Mouse (Mus musculus) CD4-positive, CD25-positive, alpha-beta regulatory T cell (primary cell): ENCODE results near the gene Elob. TPM values are rescaled to one million over a fixed set of nuclear protein-coding genes. Genes with fewer than 3 reads are reported as not detected.

ENCODE experiments used
- polyA plus RNA-seq: library from polyadenylated mRNA; unstranded; fragments of 100-300 nt; shearing (Covaris generic); gene quantifications from one replicate; pipeline ENCODE4 v1.2.1, GENCODE M21; 2017

Elob gene
- 592 TPM for polyA plus RNA-seq

DNA sequence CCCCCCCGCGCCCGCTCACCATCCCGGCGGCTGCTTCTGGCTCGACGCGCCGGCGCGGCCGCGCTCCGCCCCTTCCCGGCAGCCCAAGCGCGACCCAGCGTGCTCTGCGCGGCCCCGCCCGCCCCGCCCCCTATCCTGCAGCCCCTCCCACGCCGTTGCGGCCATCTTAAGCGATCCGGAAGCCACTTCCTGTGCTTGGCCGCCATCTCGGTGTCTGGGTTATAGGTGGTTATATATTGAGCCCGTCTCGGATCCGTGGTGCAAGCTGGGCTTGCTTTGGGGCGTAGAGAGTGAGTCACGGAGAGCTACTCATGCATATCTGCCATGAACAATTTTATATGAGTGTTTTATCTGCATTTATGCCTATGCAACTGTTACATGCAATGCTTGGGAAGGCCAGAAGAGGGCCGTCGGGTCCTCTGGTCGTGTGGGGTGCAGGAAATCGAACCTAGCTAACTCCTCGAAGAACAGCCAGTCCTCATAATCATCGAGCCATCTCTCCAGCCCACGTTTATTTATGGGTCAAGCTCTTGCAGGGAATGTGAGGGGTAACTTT, at the start of gene Elob:
Gene Elob (minus strand): TSS at position 73 of the 556 bp plus-strand sequence.

DNA sequence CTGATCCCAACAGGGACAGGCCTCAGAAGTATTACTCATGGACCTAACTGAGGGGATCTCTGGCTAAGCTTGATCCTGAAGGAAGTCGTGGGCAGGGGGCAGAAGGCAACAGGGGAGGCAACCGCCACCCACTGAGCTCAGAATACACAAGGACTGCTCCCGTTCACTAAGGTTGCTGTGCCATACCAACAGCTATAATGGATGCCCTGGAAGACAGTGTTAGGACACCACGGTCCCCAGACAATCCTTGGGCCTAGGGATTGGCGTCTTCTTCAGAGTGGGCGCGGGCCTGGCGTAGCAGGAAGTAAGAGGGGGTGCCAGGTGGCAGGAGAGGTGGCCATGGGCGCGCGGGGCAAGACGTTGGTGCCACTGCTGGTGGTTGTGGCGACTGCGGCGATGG, 38.8 kb upstream of the Elob start, which contains the start of gene Prss21:
Gene Prss21 (plus strand): TSS at position 301 of the 400 bp plus-strand sequence.

DNA sequence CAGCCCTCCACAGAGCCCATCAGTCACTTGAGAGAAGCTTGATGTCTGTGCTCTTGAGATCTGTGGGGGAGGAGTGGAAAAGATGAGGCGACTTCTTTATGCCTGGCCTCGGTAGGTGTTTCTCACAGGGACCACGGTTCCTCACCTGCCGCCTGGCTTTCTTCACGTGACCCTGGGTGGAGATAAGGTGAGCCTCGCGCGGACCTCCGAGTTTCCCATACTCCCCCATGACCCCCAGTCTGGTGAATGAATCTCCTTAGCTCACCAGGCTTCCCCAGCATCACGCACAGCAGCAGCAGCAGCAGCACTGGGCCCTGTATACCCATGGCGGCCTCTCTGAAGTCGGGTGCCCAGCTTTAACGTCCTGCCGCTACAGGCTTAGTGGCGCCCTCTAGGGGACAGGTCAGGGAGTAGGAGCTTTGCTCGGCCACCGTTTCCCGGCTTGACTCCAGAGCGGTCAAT, 14.9 kb upstream of the Elob start, which contains the start of the genes Prss32 and Prss41:
Gene Prss32 (plus strand): TSS at position 44 of the 462 bp plus-strand sequence.
Gene Prss41 (minus strand): TSS at position 361 of the 462 bp plus-strand sequence.

DNA sequence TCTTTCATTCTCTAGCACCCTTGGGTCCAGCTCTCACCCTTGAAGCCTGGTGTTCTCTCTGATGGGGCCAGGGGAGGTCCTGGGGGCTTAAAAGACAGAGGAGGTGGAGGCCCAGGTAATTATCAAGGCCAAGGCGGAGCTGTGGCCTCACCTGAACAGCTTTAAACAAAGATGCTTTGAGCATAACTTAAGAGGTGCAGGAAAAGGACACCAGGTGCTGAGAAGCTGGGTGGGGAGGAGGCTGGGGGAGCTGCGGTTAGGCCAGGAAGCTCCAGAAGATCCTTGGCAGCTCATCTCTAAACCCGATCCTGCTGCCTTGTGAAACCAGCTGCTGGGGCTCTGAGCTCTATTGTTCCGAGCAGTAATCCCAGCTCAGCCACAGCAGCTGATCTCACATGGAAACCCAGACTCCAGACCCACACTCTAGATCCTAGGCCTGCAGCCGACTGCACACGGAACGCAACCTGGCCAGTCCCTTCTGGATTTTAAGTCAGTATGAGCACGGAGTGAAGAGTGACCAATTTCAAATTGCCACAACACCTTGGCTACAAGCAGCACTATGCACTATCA, 7.2 kb upstream of the Elob start, which contains the start of gene Prss33:
Gene Prss33 (minus strand): TSS at position 51 of the 570 bp plus-strand sequence.

DNA sequence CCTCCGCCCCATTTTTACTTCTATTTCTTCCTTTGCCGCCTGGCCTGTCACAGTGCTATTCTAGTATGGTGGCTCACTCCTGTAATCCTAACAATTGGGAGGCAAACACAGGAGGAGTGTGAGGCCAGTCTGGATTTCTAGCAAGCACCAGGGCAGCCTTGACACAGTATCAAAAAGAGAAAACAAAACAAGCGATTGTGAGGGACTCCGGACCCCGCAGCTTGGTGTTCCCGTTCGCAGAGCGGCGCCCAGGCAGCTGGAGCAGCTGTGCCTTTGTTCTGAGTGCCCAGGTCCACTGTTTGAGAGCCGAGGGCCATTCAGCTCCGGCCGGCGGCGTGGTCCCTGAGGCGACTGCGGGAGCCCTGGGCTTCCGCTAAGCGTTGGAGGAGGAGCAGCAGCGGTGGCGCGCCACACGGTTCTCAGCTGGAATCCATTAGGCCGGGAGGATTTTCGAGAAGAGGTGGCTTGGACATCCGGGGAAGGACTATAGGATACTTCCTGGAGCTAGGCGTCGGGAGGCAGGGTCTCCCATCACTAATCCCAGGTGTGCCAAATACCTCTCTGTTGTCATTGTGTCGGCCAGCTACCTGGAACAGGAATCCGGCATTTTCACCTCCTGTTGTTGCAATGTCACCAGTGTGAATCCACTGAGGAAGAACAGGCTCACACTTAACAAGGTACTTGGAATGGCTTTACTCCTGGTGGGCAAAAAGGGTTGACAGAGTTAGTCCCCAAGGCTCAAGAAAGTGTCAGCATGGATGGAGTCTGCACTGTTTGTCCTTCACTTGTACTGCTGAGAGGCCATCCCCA, 38.5 kb downstream of the Elob start, which contains the start of gene Srrm2:
Gene Srrm2 (plus strand): TSS at position 264 of the 810 bp plus-strand sequence.

DNA sequence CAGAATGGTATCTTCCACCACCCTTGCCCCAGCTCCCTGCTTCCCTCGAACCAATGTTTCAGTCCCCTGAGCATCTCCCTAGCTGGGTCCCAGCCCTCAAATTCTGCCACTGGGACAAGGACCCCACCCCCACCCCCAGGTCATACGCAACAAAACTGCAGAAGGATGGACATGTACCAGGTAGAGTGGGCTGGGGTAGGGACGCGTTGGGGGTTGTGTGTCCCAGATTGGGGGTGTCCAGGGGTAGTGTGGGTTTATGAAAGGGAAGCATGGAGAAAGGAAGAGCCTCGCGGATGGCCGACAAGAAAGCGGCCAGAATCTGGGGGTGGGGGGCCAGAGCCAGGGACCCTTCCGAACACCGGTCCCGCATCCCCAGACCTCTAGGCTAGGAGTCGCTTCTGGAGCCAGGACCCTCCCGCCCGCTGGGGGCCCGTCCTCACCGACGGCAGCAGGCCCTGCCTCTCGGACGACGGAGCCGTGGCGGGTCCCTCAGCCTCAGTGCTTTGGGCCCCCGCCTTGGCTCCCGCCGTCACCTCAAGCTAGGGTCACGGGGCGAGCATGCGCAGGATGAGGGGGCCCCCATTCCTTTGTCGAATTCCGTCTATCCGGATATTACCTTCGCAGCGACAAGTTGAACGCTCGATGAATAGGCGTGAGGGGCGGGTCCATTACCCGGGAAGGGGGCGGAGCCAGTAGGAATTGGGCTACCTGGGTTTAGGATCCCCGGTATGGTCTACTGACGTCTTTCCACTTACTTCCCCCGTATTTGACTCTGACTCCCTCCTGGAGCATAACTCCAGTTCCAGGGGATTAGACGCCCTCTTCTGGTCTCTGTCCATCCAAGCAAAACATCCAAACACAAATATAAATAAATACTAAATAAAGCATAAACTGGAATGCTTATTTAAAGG, 43.1 kb downstream of the Elob start, which contains the start of gene Flywch2:
Gene Flywch2 (minus strand): TSS at position 521 of the 911 bp plus-strand sequence.

Other genes with a start within 250 kb of the Elob start
- gene Zfp13, start 229.6 kb downstream of the Elob start, polyA plus RNA-seq, result not detected
- gene Zscan10, start 228.3 kb downstream of the Elob start, polyA plus RNA-seq, result 1.6 TPM
- gene Mmp25, start 183.9 kb downstream of the Elob start, polyA plus RNA-seq, result not detected
- gene Bicdl2, start 168.6 kb downstream of the Elob start, polyA plus RNA-seq, result not detected
- gene Hcfc1r1, start 155.5 kb downstream of the Elob start, polyA plus RNA-seq, result 49.6 TPM
- 29.4 TPM for gene Thoc6, start 155.3 kb downstream of the Elob start, polyA plus RNA-seq
- gene Tnfrsf12a, start 151.7 kb downstream of the Elob start, polyA plus RNA-seq, result 9.0 TPM
- gene Cldn6, start 149.9 kb downstream of the Elob start, polyA plus RNA-seq, result not detected
- gene Cldn9, start 145.1 kb downstream of the Elob start, polyA plus RNA-seq, result not detected
- gene 1520401A03Rik, start 106.4 kb downstream of the Elob start, polyA plus RNA-seq, result not detected
- 43.8 TPM for gene Pkmyt1, start 102.8 kb downstream of the Elob start, polyA plus RNA-seq
- gene Paqr4, start 88.3 kb downstream of the Elob start, polyA plus RNA-seq, result 5.3 TPM
- 3.4 TPM for gene Kremen2, start 83.3 kb downstream of the Elob start, polyA plus RNA-seq
- 45.2 TPM for gene Flywch1, start 57.5 kb downstream of the Elob start, polyA plus RNA-seq
- 2.8 TPM for gene Flywch2, start 43.1 kb downstream of the Elob start, polyA plus RNA-seq
- gene Srrm2, start 38.6 kb downstream of the Elob start, polyA plus RNA-seq, result 999 TPM
- 0.18 TPM for gene Prss33, start 6.9 kb upstream of the Elob start, polyA plus RNA-seq
- not detected for gene Prss32, start 14.7 kb upstream of the Elob start, polyA plus RNA-seq
- 2.8 TPM for gene Prss41, start 15.0 kb upstream of the Elob start, polyA plus RNA-seq
- not detected for gene Prss21, start 38.9 kb upstream of the Elob start, polyA plus RNA-seq
- not detected for gene Dcpp1, start 51.7 kb upstream of the Elob start, polyA plus RNA-seq
- not detected for gene Dcpp2, start 51.7 kb upstream of the Elob start, polyA plus RNA-seq
- gene Dcpp3, start 88.3 kb upstream of the Elob start, polyA plus RNA-seq, result not detected
- not detected for gene Sbp, start 112.5 kb upstream of the Elob start, polyA plus RNA-seq
- gene Sbpl, start 126.1 kb upstream of the Elob start, polyA plus RNA-seq, result not detected
- gene Prss30, start 151.4 kb upstream of the Elob start, polyA plus RNA-seq, result not detected
- gene Prss22, start 169.0 kb upstream of the Elob start, polyA plus RNA-seq, result not detected
- gene Prss27, start 209.0 kb upstream of the Elob start, polyA plus RNA-seq, result 0.42 TPM
- 27.8 TPM for gene Kctd5, start 244.3 kb upstream of the Elob start, polyA plus RNA-seq